Mouse (Mus musculus) central nervous system, embryonic 14 days (tissue): ENCODE measurements around the gene Tcstv3. TPM values are rescaled to one million over a fixed set of nuclear protein-coding genes. Genes with fewer than 3 reads are reported as not detected.

Source experiments
- polyA plus RNA-seq: library from polyadenylated mRNA; depleted of rRNA; stranded (reverse); fragments of >200 nt; gene quantifications from 2 replicates; pipeline ENCODE4 v1.2.3, GENCODE M21; 2012; rRNA removed

Tcstv3 gene
- not detected in 2 replicates for polyA plus RNA-seq

GRCm38 (mm10) chr13:120316578-120316977, at the start of gene Tcstv3:
Gene Tcstv3 (plus strand): TSS chr13:120316878.

GRCm38 (mm10) chr13:120299991-120300442, 16.7 kb upstream of the Tcstv3 start, which contains the start of gene BC147527:
Gene BC147527 (plus strand): TSS chr13:120300392.

Other genes starting within 250 kb of the Tcstv3 start
- gene Gm20767, start 176.6 kb upstream of the Tcstv3 start, polyA plus RNA-seq: not detected in 2 replicates
- not detected in 2 replicates for gene Gm21818, start 144.4 kb upstream of the Tcstv3 start, polyA plus RNA-seq
- gene Gm21762, start 100.9 kb upstream of the Tcstv3 start, polyA plus RNA-seq: not detected in 2 replicates
- not detected in 2 replicates for gene Gm21731, start 77.8 kb upstream of the Tcstv3 start, polyA plus RNA-seq
- gene AF067061, start 53.8 kb upstream of the Tcstv3 start, polyA plus RNA-seq: not detected in 2 replicates
- gene BC147527, start 16.5 kb upstream of the Tcstv3 start, polyA plus RNA-seq: 0.11 and 0.17 TPM in 2 replicates